Mouse (Mus musculus) E14TG2a.4 (cell line): ENCODE measurements around the gene Bpifc.

Experiments used
- CTCF ChIP-seq: conservative IDR thresholded peaks from 2 replicates; pipeline ENCODE4 v1.5.1; 2014; ENCODE audit warnings: low read length
- POU5F1 ChIP-seq: IDR thresholded peaks from 2 replicates; pipeline ENCODE4 v1.6.1; 2014; ENCODE audit warnings: low read length, borderline replicate concordance

- no peak for TF ChIP-seq CTCF
- no peak for TF ChIP-seq POU5F1
These were observed 22.1 kb downstream of the Bpifc start for GRCm38 (mm10) chr10:85989412-85990115.
